Mouse (Mus musculus) bone marrow, adult 2 months (tissue): ENCODE measurements at regions not wholly inside any gene's neighbourhood (a gene's known extent, or its start where the extent isn't known, plus 50 kb on each side); places are given as distances from the start of the nearest gene placed in this dataset.
A peak's percentile ranks its signal among the peaks of the same experiment; 100 is the strongest.

Source experiments
- H3K27ac ChIP-seq: fragments of 200-500 bp; 2 replicates; pipeline ENCODE4 v1.5.1; 2012; ENCODE audit warnings: low read depth, mild to moderate bottlenecking, control low read depth, inconsistent platforms, low read length; ENCODE audit not compliant: control insufficient read depth, poor library complexity, insufficient read depth
- H3K4me1 ChIP-seq: fragments of 200-500 bp; 2 replicates; pipeline ENCODE4 v1.6.1; 2011; ENCODE audit warnings: low read length; ENCODE audit not compliant: control insufficient read depth, insufficient read depth
- H3K4me3 ChIP-seq: fragments of 200-500 bp; replicated peaks from 2 replicates; pipeline ENCODE3; 2011; ENCODE audit warnings: mild to moderate bottlenecking, low read depth, low read length, control low read depth; ENCODE audit not compliant: control insufficient read depth
- CTCF ChIP-seq: fragments of 200-500 bp; IDR thresholded peaks from 2 replicates; pipeline ENCODE4 v1.5.1; 2011; ENCODE audit warnings: low read length, control low read depth; ENCODE audit not compliant: control insufficient read depth, insufficient read depth
- POLR2A ChIP-seq: fragments of 200-500 bp; IDR thresholded peaks from 2 replicates; pipeline ENCODE4 v1.6.1; 2011; ENCODE audit warnings: low read depth, mild to moderate bottlenecking, control low read depth, low read length, borderline replicate concordance; ENCODE audit not compliant: control insufficient read depth
- WGBS: fragments of 180-500 bp; shearing (Covaris S2); methylation state at CpG from one replicate; pipeline ENCODE4 v1.1.7; 2018; 5-methylcytosine and 5-hydroxymethylcytosine counted together

GRCm38 (mm10) chr10:99573997-99574396 lies 185.5 kb downstream of the Csl start:
- no peak overlapping the region for H3K4me3 ChIP-seq
- 80% methylated on average over 14 of the region's 14 CpGs for WGBS
- TF ChIP-seq CTCF: no peak
- TF ChIP-seq POLR2A: no peak
- no peak overlapping the region for H3K27ac ChIP-seq
- no peaks in the 10 kb centered on the region for H3K4me1 ChIP-seq

GRCm38 (mm10) chr10:99575294-99575693 lies 184.2 kb downstream of the Csl start:
- WGBS: 86% methylated on average over 7 of the region's 7 CpGs
- Histone ChIP-seq H3K4me3 (no peak overlapping the region), H3K27ac (no peak overlapping the region), H3K4me1 (no peaks in the 10 kb centered on the region)
- TF ChIP-seq POLR2A (no peak), CTCF (no peak)

- no peak overlapping the region for H3K27ac ChIP-seq
- H3K4me3 ChIP-seq: no peak overlapping the region
- WGBS: 85% methylated on average over 5 of the region's 5 CpGs
- no peaks in the 10 kb centered on the region for H3K4me1 ChIP-seq
- TF ChIP-seq POLR2A (no peak), CTCF (no peak)
Measured at GRCm38 (mm10) chr10:99576301-99576700, 183.2 kb downstream of the Csl start.

- Histone ChIP-seq H3K27ac (no peak overlapping the region), H3K4me1 (no peaks in the 10 kb centered on the region), H3K4me3 (no peak overlapping the region)
- TF ChIP-seq POLR2A (no peak), CTCF (peak; percentile 81)
- WGBS: 25% methylated on average over 12 of the region's 12 CpGs
Measured at GRCm38 (mm10) chr10:99577041-99577681, 182.3 kb downstream of the Csl start.

- TF ChIP-seq CTCF (no peak), POLR2A (no peak)
- Histone ChIP-seq H3K4me3 (no peak overlapping the region), H3K27ac (no peak overlapping the region), H3K4me1 (no peaks in the 10 kb centered on the region)
- WGBS: 55% methylated on average over 4 of the region's 4 CpGs
Measured at GRCm38 (mm10) chr10:99578366-99578765, 181.1 kb downstream of the Csl start.

- 76% methylated on average over 8 of the region's 8 CpGs for WGBS
- no peaks in the 10 kb centered on the region for H3K4me1 ChIP-seq
- TF ChIP-seq CTCF (no peak), POLR2A (no peak)
- H3K27ac ChIP-seq: no peak overlapping the region
- no peak overlapping the region for H3K4me3 ChIP-seq
Measured at GRCm38 (mm10) chr10:99580191-99580590, 179.3 kb downstream of the Csl start.

GRCm38 (mm10) chr10:99581074-99581473 lies 178.4 kb downstream of the Csl start:
- WGBS: 20% methylated on average over 8 of the region's 8 CpGs
- no peaks in the 10 kb centered on the region for H3K4me1 ChIP-seq
- TF ChIP-seq POLR2A (no peak), CTCF (no peak)

GRCm38 (mm10) chr10:99584855-99585254 lies 174.6 kb downstream of the Csl start:
- H3K4me1 ChIP-seq: no peaks in the 10 kb centered on the region
- no peak overlapping the region for H3K4me3 ChIP-seq
- no peak overlapping the region for H3K27ac ChIP-seq
- no peak for TF ChIP-seq CTCF
- TF ChIP-seq POLR2A: no peak
- WGBS: 44% methylated on average over 2 of the region's 2 CpGs

More at GRCm38 (mm10) chr10:99581074-99581473, 178.4 kb downstream of the Csl start:
- no peak overlapping the region for H3K4me3 ChIP-seq
- no peak overlapping the region for H3K27ac ChIP-seq

GRCm38 (mm10) chr10:99592220-99592619 lies 167.2 kb downstream of the Csl start:
- 1% methylated on average over 9 of the region's 9 CpGs for WGBS
- H3K4me3 ChIP-seq: no peak overlapping the region
- peaks cover 1% of the 10 kb centered on the region; the same call in 1 of the 2 replicates for H3K4me1 ChIP-seq
- H3K27ac ChIP-seq: no peak overlapping the region
- no peak for TF ChIP-seq CTCF
- no peak for TF ChIP-seq POLR2A
